Mouse (Mus musculus) limb, embryonic 15.5 days (tissue): ENCODE results near the gene BC005624. TPM values are rescaled to one million over a fixed set of nuclear protein-coding genes. Genes with fewer than 3 reads are reported as not detected.
A peak's percentile ranks its signal among the peaks of the same experiment; 100 is the strongest.
"Not testable (repeated sequence)": the region's sequence is repeated elsewhere in the genome, so short reads cannot be mapped to it uniquely, and the experiment has no call there.

Source experiments
- ATAC-seq: fragments of 200-750 bp; cut with Nextera tagmentation; 2 replicates; pipeline ENCODE4 v1.8.0; 2017; ENCODE audit warnings: low read depth, moderate TSS enrichment; ENCODE audit not compliant: insufficient number of reproducible peaks, low FRiP score, low TSS enrichment
- H3K27ac ChIP-seq: fragments of 300-500 bp; sonication (generic); 2 replicates; pipeline ENCODE4 v1.5.1; 2015; ENCODE audit warnings: moderate library complexity, mild to moderate bottlenecking, inconsistent platforms
- H3K27me3 ChIP-seq: fragments of 300-500 bp; sonication (generic); 2 replicates; pipeline ENCODE4 v1.6.1; 2015; ENCODE audit warnings: inconsistent platforms
- H3K36me3 ChIP-seq: fragments of 300-500 bp; sonication (generic); 2 replicates; pipeline ENCODE4 v1.6.1; 2015; ENCODE audit warnings: inconsistent platforms
- H3K4me1 ChIP-seq: fragments of 300-500 bp; sonication (generic); 2 replicates; pipeline ENCODE4 v1.6.1; 2015; ENCODE audit warnings: inconsistent platforms
- H3K4me2 ChIP-seq: fragments of 300-500 bp; sonication (generic); 2 replicates; pipeline ENCODE4 v1.6.1; 2015; ENCODE audit warnings: mild to moderate bottlenecking, inconsistent platforms
- H3K4me3 ChIP-seq: fragments of 300-500 bp; sonication (generic); 2 replicates; pipeline ENCODE4 v1.5.1; 2015; ENCODE audit warnings: mild to moderate bottlenecking, inconsistent platforms
- H3K9ac ChIP-seq: fragments of 300-500 bp; sonication (generic); 2 replicates; pipeline ENCODE4 v1.6.1; 2015; ENCODE audit warnings: inconsistent platforms
- H3K9me3 ChIP-seq: fragments of 300-500 bp; sonication (generic); 2 replicates; pipeline ENCODE4 v1.6.1; 2016; ENCODE audit warnings: inconsistent platforms
- whole genome bisulfite sequencing: fragments of 180-500 bp; shearing (Covaris S2); methylation state at CpG from one replicate; pipeline ENCODE4 v1.1.7; 2015; 5-methylcytosine and 5-hydroxymethylcytosine counted together
- polyA plus RNA-seq: library from polyadenylated mRNA; unstranded; fragments of >200 nt; fragmentation: Nextera tagmentation; extraction: Ambion mirVana; gene quantifications from 2 replicates; pipeline ENCODE4 v1.2.1, GENCODE M21; 2015

BC005624 gene
- polyA plus RNA-seq, 1 experiment from 2014 or later = 53.5 TPM

DNA sequence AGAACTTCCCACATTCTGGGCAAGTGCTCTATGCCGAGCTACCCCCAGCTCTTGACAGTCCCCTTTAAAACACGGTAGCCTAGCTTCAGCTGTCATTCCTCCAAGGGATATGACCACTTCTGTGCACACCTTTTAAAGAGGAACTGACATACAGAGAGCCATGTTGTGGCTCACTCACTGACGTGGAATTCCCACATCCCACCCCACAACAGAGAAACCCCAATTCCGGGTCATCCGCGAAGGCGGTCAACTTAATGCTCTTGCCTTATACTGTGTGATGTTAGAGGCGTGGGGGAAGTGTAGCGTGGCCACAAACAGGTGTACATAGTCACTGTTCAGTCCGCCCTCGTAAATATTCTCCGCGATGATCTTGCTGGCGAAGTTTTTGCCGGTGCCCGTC is 15.2 kb downstream of the BC005624 start:
- WGBS = 14% methylated on average over 16 of the region's 16 CpGs
- H3K4me2 ChIP-seq = peak overlapping the region; percentile 88
- H3K9me3 ChIP-seq = no peaks in the 10 kb centered on the region
- H3K9ac ChIP-seq = peak overlapping the region; percentile 86
- peak overlapping the region; percentile 93 for H3K4me3 ChIP-seq
- H3K27ac ChIP-seq = no peak overlapping the region
- 0 out of 2 replicates have a peak, but pooled peaks have one; percentile 15 for ATAC-seq
- no peaks in the 10 kb centered on the region for H3K27me3 ChIP-seq
- peaks cover 45% of the 10 kb centered on the region for H3K36me3 ChIP-seq
- peaks cover 19% of the 10 kb centered on the region for H3K4me1 ChIP-seq

DNA sequence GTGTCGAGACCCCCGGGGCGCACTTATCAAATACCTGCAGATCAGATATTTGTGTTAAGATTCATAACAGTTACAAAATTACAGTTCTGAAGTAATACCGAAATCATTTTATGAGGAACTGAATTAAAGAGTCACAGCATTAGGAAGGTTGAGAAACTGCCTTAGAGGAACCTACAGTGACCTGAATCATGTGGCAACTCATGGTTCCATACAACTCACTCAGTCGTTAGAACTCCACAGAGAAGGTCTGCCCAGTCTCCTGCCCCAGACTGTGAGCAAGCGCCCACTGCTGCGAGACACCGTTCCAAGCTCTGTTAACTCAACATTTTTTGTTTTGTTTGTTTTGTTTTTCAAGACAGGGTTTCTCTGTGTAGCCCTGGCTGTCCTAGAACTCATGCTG is 16.4 kb downstream of the BC005624 start:
- no peak overlapping the region for H3K9ac ChIP-seq
- WGBS = 90% methylated on average over 8 of the region's 8 CpGs
- no peaks in the 10 kb centered on the region for H3K27me3 ChIP-seq
- ATAC-seq = no peak
- peaks cover 57% of the 10 kb centered on the region for H3K36me3 ChIP-seq
- no peaks in the 10 kb centered on the region for H3K9me3 ChIP-seq
- H3K4me3 ChIP-seq = no peak overlapping the region
- H3K4me1 ChIP-seq = peaks cover 19% of the 10 kb centered on the region
- H3K27ac ChIP-seq = no peak overlapping the region
- H3K4me2 ChIP-seq = no peak overlapping the region

DNA sequence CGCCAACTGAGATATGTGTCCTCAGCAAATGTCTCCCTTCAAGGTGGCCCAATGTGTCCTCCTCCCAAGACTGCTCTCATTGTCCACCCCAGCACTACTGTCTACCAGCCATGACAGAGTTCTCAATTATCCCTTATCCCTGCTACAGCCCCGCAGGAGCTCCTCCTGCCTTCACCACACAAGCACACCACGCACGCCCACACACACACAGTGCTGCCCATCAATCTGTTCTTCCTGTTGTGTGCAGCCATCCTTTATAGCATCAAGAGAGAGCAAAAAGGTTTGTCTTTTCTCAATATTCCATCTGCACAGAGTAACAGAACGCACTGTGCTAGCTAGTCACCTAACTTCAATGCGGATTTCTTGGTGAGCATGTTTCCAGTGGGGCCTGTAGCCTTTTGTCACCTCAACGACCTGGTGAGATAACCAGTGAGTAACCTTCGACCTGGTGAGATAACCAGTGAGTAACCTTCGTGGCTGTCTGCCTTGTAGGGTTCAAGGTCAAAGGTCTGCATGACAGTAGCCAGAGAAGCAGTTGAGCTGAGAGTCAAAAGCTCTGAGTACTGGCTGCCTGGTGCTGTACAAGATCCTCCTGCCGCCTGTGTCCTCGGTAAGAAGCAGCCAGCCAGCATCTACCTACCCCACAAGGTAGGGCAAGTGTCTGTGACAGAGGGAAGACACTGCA is 19.3 kb downstream of the BC005624 start:
- Histone ChIP-seq H3K27me3 (no peaks in the 10 kb centered on the region), H3K9ac (no peak overlapping the region), H3K27ac (no peak overlapping the region), H3K4me2 (no peak overlapping the region), H3K36me3 (peaks cover 82% of the 10 kb centered on the region), H3K4me3 (no peak overlapping the region), H3K4me1 (peaks cover 19% of the 10 kb centered on the region), H3K9me3 (no peaks in the 10 kb centered on the region)
- no peak for ATAC-seq
- WGBS = 90% methylated on average over 11 of the region's 11 CpGs

- Histone ChIP-seq H3K4me2 (no peak overlapping the region), H3K36me3 (peaks cover 98% of the 10 kb centered on the region), H3K27me3 (no peaks in the 10 kb centered on the region), H3K4me1 (peaks cover 5% of the 10 kb centered on the region), H3K9me3 (no peaks in the 10 kb centered on the region), H3K27ac (no peak overlapping the region), H3K9ac (no peak overlapping the region), H3K4me3 (no peak overlapping the region)
- no peak for ATAC-seq
- WGBS = 51% methylated on average over 5 of the region's 5 CpGs
Observed at GRCm38 (mm10) chr2:30959856-30960255, 22.1 kb downstream of the BC005624 start.

DNA sequence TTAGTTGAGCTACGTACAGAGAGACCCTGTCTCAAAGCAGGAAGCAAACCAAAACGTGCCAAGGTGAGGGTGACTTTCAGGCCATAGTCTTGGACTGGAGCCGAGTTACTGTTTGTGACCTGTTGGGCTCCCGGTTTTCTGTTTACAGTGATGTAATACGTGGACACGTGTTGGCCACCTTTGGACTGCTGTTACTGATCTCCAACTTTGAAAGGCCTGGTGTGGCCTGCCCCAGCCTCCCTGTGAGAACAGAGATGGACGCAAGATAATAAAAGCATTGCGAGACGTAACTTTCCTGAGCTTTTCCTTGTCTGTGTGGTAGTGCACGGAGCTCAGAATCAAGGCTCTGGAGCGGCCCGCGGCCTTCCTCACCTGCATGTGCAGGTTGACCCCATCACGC is 23.3 kb downstream of the BC005624 start:
- peaks cover 86% of the 10 kb centered on the region for H3K36me3 ChIP-seq
- H3K27me3 ChIP-seq = no peaks in the 10 kb centered on the region
- H3K27ac ChIP-seq = no peak overlapping the region
- H3K4me1 ChIP-seq = peaks cover 16% of the 10 kb centered on the region
- no peak overlapping the region for H3K4me2 ChIP-seq
- no peaks in the 10 kb centered on the region for H3K9me3 ChIP-seq
- H3K9ac ChIP-seq = no peak overlapping the region
- no peak for ATAC-seq
- H3K4me3 ChIP-seq = no peak overlapping the region
- WGBS = 89% methylated on average over 14 of the region's 14 CpGs

- no peaks in the 10 kb centered on the region for H3K27me3 ChIP-seq
Observed at GRCm38 (mm10) chr2:30957511-30957910, 24.5 kb downstream of the BC005624 start.

DNA sequence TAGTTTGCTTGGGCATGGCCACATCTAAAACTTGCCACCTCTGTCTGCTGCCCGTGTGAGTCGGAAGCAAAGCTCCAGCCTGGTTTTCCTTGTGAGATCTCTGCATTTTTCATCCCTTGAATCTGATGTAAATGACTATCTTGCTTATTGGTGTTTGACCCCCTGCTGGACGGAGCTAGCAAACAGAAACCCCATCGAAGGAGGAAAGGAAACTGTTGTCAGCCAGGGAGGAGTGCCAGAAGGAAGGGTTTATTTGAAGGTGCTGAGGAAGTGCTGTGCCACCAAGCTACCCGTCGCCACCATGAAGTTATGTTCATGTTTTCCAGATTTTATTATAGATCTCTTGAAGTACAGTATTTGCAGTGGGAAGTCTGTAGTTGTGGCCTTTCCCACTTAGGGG is 27.2 kb downstream of the BC005624 start:
- Histone ChIP-seq H3K36me3 (peaks cover 47% of the 10 kb centered on the region), H3K27ac (no peak overlapping the region), H3K4me2 (peak overlapping the region; percentile 69; the same call in 1 of the 2 replicates), H3K9ac (no peak overlapping the region), H3K4me1 (peaks cover 24% of the 10 kb centered on the region), H3K9me3 (no peaks in the 10 kb centered on the region), H3K27me3 (no peaks in the 10 kb centered on the region), H3K4me3 (no peak overlapping the region)
- WGBS = 65% methylated on average over 6 of the region's 6 CpGs
- no peak for ATAC-seq

More at GRCm38 (mm10) chr2:30957511-30957910, 24.5 kb downstream of the BC005624 start:
- no peak overlapping the region for H3K27ac ChIP-seq
- ATAC-seq = no peak
- no peak overlapping the region for H3K9ac ChIP-seq
- H3K9me3 ChIP-seq = no peaks in the 10 kb centered on the region
- peaks cover 20% of the 10 kb centered on the region for H3K4me1 ChIP-seq
- peaks cover 74% of the 10 kb centered on the region for H3K36me3 ChIP-seq
- WGBS = 90% methylated on average over 4 of the region's 4 CpGs
- H3K4me3 ChIP-seq = no peak overlapping the region
- no peak overlapping the region for H3K4me2 ChIP-seq

GRCm38 (mm10) chr2:30952824-30953490 is 29.0 kb downstream of the BC005624 start, which contains the start of gene Tor1b:
Gene Tor1b, plus strand, starts transcription at chr2:30952959.
- WGBS = under 1% methylated on average over 60 of the region's 60 CpGs
- Histone ChIP-seq H3K9ac (peak within 1 kb of the TSS; percentile 89), H3K36me3 (peaks cover 29% of the 10 kb centered on the region), H3K4me2 (peak within 1 kb of the TSS; percentile 69), H3K4me1 (peaks cover 24% of the 10 kb centered on the region), H3K27me3 (no peaks in the 10 kb centered on the region), H3K9me3 (no peaks in the 10 kb centered on the region), H3K27ac (peak within 1 kb of the TSS; percentile 86), H3K4me3 (peak within 1 kb of the TSS; percentile 87)
- ATAC-seq = peak; percentile 69; the same call in 1 of the 2 replicates

DNA sequence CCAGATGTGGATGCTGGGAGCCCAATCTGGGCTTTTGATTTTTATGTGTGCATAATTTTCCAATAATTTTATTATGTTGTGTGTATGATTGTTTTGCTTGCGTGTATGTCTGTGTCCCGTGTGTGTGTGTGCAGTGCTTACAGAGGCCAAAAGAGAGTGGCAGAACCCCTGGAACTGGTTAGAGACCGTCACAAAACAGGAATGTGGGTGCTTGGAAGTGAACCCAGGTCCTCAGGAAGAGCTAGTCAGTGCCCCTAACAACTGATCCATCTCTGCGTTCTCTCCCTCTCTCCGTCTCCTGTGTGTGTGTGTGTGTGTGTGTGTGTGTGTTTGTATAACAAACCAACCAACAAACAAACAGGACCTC is 29.6 kb downstream of the BC005624 start:
- Histone ChIP-seq H3K9me3 (no peaks in the 10 kb centered on the region), H3K4me1 (peaks cover 24% of the 10 kb centered on the region), H3K27ac (peak overlapping the region; percentile 86), H3K27me3 (no peaks in the 10 kb centered on the region), H3K4me3 (peak overlapping the region; percentile 87), H3K4me2 (peak overlapping the region; percentile 69), H3K9ac (no peak overlapping the region), H3K36me3 (peaks cover 24% of the 10 kb centered on the region)
- 27% methylated on average over 5 of the region's 5 CpGs for WGBS
- ATAC-seq = peak; percentile 30; the same call in 1 of the 2 replicates

DNA sequence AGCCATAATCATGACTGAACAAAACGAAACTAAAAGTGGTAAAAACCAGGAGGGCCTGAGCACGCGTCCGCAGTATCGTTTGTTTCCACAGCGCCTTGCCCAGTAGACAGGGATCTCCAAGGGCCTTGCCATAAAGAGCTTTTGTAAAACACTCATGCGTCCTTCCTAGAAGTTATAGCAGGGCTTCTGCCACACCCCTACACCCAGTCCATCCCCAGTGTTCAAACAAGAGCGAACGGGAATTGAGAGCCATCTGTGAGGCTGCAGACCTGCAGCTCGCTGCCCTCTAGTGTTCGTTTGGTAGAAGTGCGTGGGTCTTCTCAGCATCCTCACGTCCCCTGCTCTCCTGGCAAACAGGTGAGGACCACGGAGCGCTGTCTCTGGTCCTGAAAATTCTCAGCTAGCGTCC is 39.4 kb downstream of the BC005624 start:
- no peaks in the 10 kb centered on the region for H3K4me1 ChIP-seq
- H3K4me2 ChIP-seq = peak overlapping the region; percentile 41
- H3K4me3 ChIP-seq = peak overlapping the region; percentile 31
- WGBS = 27% methylated on average over 16 of the region's 16 CpGs
- H3K27me3 ChIP-seq = no peaks in the 10 kb centered on the region
- H3K9ac ChIP-seq = no peak overlapping the region
- H3K9me3 ChIP-seq = no peaks in the 10 kb centered on the region
- no peak for ATAC-seq
- no peak overlapping the region for H3K27ac ChIP-seq
- H3K36me3 ChIP-seq = no peaks in the 10 kb centered on the region

DNA sequence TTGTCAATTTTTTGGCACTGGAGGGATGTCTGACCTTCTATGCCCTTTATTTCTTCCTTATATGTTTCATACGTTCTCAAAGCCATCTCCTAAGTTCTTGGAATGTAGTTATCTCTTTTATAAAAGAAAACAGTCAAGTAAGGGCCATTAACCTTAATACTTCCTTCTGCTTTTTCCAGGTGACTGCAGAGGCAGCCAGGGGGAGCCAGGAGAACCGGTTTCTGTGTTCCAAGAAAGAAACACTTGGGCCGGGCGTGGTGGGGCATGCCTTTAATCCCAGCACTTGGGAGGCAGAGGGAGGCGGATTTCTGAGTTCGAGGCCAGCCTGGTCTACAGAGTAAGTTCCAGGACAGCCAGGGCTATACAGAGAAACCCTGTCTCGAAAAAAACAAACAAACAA is 39.9 kb downstream of the BC005624 start:
- H3K9ac ChIP-seq, H3K9me3 ChIP-seq, H3K4me3 ChIP-seq, ATAC-seq, H3K27me3 ChIP-seq, H3K27ac ChIP-seq, H3K4me1 ChIP-seq, H3K36me3 ChIP-seq, H3K4me2 ChIP-seq: not testable (repeated sequence)
- WGBS = 38% methylated on average over 7 of the region's 7 CpGs

GRCm38 (mm10) chr2:30941586-30941985 is 40.4 kb downstream of the BC005624 start:
- Histone ChIP-seq H3K4me1 (no peaks in the 10 kb centered on the region), H3K4me2 (no peak overlapping the region), H3K9ac (no peak overlapping the region), H3K27me3 (no peaks in the 10 kb centered on the region), H3K27ac (no peak overlapping the region), H3K4me3 (no peak overlapping the region), H3K9me3 (no peaks in the 10 kb centered on the region), H3K36me3 (no peaks in the 10 kb centered on the region)
- 83% methylated on average over 5 of the region's 5 CpGs for WGBS
- no peak for ATAC-seq
